Mouse (Mus musculus) bone marrow macrophage, adult 2 months (primary cell): ENCODE results near the gene Vmn1r37. TPM values are rescaled to one million over a fixed set of nuclear protein-coding genes. Genes with fewer than 3 reads are reported as not detected.
"Not testable (repeated sequence)": the region's sequence is repeated elsewhere in the genome, so short reads cannot be mapped to it uniquely, and the experiment has no call there.

Experiments
- H3K27ac ChIP-seq: 2 replicates; pipeline ENCODE4 v1.5.1; 2012; ENCODE audit warnings: low read depth, low read length; ENCODE audit not compliant: insufficient read depth
- H3K4me1 ChIP-seq: 2 replicates; pipeline ENCODE4 v1.6.1; 2012; ENCODE audit warnings: low read length; ENCODE audit not compliant: control insufficient read depth, insufficient read depth
- H3K4me3 ChIP-seq: 2 replicates; pipeline ENCODE4 v1.5.1; 2012; ENCODE audit warnings: mild to moderate bottlenecking, low read length, moderate library complexity; ENCODE audit not compliant: insufficient read depth
- CTCF ChIP-seq: IDR thresholded peaks from 2 replicates; pipeline ENCODE4 v1.5.1; 2012; ENCODE audit warnings: low read depth, mild to moderate bottlenecking, low read length, moderate library complexity
- POLR2A ChIP-seq: IDR thresholded peaks from 2 replicates; pipeline ENCODE4 v1.6.1; 2012; ENCODE audit warnings: mild to moderate bottlenecking, low read depth, low read length, borderline replicate concordance
- polyA plus RNA-seq: library from polyadenylated mRNA; stranded (reverse); fragments of >200 nt; gene quantifications from 2 replicates; pipeline ENCODE4 v1.2.4, GENCODE M21; 2012; ENCODE audit not compliant: missing spikeins, insufficient read depth, insufficient read length

Vmn1r37 gene
- polyA plus RNA-seq, result not detected in 2 replicates

GRCm38 (mm10) chr6:66729082-66729481 is at the start of gene Vmn1r37:
Gene Vmn1r37 (plus strand): TSS chr6:66729382.
- not testable (repeated sequence) for H3K4me3 ChIP-seq, H3K4me1 ChIP-seq, H3K27ac ChIP-seq

- Histone ChIP-seq H3K4me1 (no peaks in the 10 kb centered on the region), H3K27ac (no peak within 1 kb of the TSS), H3K4me3 (no peak within 1 kb of the TSS)
- TF ChIP-seq CTCF (no peak), POLR2A (no peak)
These were observed 43.4 kb upstream of the Vmn1r37 start, which contains the start of gene Vmn1r35 for GRCm38 (mm10) chr6:66685806-66686205. Gene Vmn1r35 (minus strand): TSS chr6:66685906.

DNA sequence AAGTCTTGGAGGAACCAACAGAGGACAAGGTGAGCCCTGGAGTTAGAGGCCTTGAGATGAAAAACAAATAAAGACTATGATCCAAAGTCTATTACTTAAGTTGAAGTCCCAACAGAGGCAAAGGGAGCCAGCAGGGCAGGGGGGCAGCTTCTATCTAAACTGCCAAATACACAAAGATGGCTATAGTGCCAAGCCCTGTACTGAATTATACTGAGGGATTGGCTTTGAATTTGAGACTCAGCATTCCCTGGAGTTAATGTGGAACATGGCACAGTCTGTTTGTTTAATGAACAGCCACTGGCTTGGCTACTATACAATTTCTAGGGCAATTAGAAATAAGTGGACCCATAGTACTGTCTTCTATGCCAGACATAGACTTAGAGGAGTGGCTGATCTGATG is 20.3 kb upstream of the Vmn1r37 start:
- TF ChIP-seq POLR2A (no peak), CTCF (no peak)
- H3K4me1 ChIP-seq, result no peaks in the 10 kb centered on the region

DNA sequence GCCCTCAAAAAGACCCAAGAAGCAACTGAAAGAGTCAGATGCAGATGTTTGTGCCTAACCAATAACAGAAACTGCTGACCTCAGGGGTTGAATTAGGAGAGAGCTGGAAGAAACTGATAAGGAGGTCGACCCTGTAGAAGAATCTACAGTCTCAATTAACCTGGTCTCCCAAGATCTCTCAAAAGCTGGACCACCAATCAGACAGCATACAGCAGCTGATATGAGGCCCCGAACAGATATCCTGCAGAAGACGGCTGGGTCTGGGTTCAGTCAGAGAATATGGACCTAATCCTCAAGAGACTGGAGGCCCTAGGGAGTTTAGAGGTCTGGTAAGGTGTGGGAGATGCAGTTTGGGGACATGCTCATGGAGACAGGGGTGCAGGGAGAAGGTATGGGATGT is 15.3 kb upstream of the Vmn1r37 start:
- Histone ChIP-seq H3K27ac (no peak overlapping the region), H3K4me3 (no peak overlapping the region), H3K4me1 (no peaks in the 10 kb centered on the region)
- no peak for TF ChIP-seq CTCF
- no peak for TF ChIP-seq POLR2A

More for the DNA sequence above, 20.3 kb upstream of the Vmn1r37 start:
- Histone ChIP-seq H3K27ac (no peak overlapping the region), H3K4me3 (no peak overlapping the region)

DNA sequence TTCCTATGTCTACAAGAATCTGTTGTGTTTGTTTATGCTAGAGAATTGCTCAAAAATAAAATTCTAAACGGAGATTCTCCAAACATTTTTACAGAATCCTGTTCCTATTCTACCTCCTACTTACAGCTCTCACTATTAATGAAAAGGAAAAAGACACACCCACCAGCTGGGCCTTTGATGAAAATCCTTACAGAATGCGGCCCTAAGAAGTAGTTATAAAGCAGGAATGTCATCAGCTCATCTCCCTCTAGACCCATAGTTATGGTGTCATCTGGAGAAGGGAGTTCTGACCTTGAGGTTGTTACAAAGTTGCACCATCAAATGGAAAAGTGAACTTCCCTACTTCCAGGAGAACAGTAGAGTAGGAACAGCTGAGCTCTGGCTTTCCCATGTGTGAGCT is 10.1 kb upstream of the Vmn1r37 start, which contains the start of gene Vmn1r36:
Gene Vmn1r36 (minus strand): TSS at position 101 of the 400 bp plus-strand sequence.
- H3K4me3 ChIP-seq, H3K4me1 ChIP-seq, H3K27ac ChIP-seq: not testable (repeated sequence)

DNA sequence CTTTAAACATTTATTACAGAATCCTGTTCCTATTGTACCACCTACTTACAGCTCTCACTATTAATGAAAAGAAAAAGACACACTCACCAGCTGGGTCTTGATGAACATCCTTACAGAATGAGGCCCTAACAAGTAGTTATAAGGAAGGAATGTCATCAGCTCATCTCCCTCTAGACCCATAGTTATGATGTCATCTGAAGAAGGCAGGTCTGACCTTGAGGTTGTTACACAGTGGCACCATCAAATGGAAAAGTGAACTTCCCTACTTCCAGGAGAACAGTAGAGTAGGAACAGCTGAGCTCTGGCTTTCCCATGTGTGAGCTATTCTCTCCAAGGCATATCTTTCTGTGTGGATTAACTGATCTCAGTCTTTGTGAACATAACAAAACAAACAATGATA is 53.3 kb downstream of the Vmn1r37 start, which contains the start of gene Vmn1r38:
Gene Vmn1r38 (minus strand): TSS at position 101 of the 400 bp plus-strand sequence.
- not testable (repeated sequence) for H3K4me3 ChIP-seq, H3K4me1 ChIP-seq, H3K27ac ChIP-seq

Other genes with a start within 250 kb of the Vmn1r37 start
- 38.2 and 42.0 TPM in 2 replicates for gene Mad2l1, start 194.0 kb upstream of the Vmn1r37 start, polyA plus RNA-seq
- gene Vmn1r32, start 169.3 kb upstream of the Vmn1r37 start, polyA plus RNA-seq, result not detected in 2 replicates
- gene Vmn1r33, start 111.1 kb upstream of the Vmn1r37 start, polyA plus RNA-seq, result not detected in 2 replicates
- gene Vmn1r34, start 85.5 kb upstream of the Vmn1r37 start, polyA plus RNA-seq, result not detected in 2 replicates
- not detected in 2 replicates for gene Vmn1r35, start 43.5 kb upstream of the Vmn1r37 start, polyA plus RNA-seq
- gene Vmn1r36, start 10.2 kb upstream of the Vmn1r37 start, polyA plus RNA-seq, result not detected in 2 replicates
- gene Vmn1r38, start 53.2 kb downstream of the Vmn1r37 start, polyA plus RNA-seq, result not detected in 2 replicates
- not detected in 2 replicates for gene Vmn1r39, start 81.2 kb downstream of the Vmn1r37 start, polyA plus RNA-seq
- 91.5 and 106 TPM in 2 replicates for gene Gng12, start 167.0 kb downstream of the Vmn1r37 start, polyA plus RNA-seq